Mouse (Mus musculus) hindbrain, embryonic 16.5 days (tissue): ENCODE data around the gene Rela. TPM values are rescaled to one million over a fixed set of nuclear protein-coding genes. Genes with fewer than 3 reads are reported as not detected.
A peak's percentile ranks its signal among the peaks of the same experiment; 100 is the strongest.

Experiments used
- ATAC-seq: fragments of 200-750 bp; cut with Nextera tagmentation; 2 replicates; pipeline ENCODE4 v1.8.0; 2017; ENCODE audit warnings: moderate TSS enrichment, moderate library complexity
- H3K27ac ChIP-seq: fragments of 300-500 bp; sonication (generic); 2 replicates; pipeline ENCODE4 v1.5.1; 2014; ENCODE audit warnings: low read depth, mild to moderate bottlenecking, control low read depth, low read length, moderate library complexity
- H3K27me3 ChIP-seq: fragments of 300-500 bp; sonication (generic); replicated peaks from 2 replicates; pipeline ENCODE4 v1.6.1; 2014; ENCODE audit warnings: low read length; ENCODE audit not compliant: control insufficient read depth, insufficient read depth
- H3K36me3 ChIP-seq: fragments of 300-500 bp; sonication (generic); 2 replicates; pipeline ENCODE4 v1.6.1; 2014; ENCODE audit warnings: mild to moderate bottlenecking, low read length, moderate library complexity, mixed read lengths; ENCODE audit not compliant: control insufficient read depth, insufficient read depth
- H3K4me1 ChIP-seq: fragments of 300-500 bp; sonication (generic); 2 replicates; pipeline ENCODE4 v1.6.1; 2014; ENCODE audit warnings: low read depth, low read length; ENCODE audit not compliant: control insufficient read depth, insufficient read depth
- H3K4me2 ChIP-seq: fragments of 300-500 bp; sonication (generic); 2 replicates; pipeline ENCODE4 v1.6.1; 2014; ENCODE audit warnings: mild to moderate bottlenecking, low read length, control low read depth, moderate library complexity
- H3K4me3 ChIP-seq: fragments of 300-500 bp; sonication (generic); 2 replicates; pipeline ENCODE4 v1.5.1; 2014; ENCODE audit warnings: mild to moderate bottlenecking, low read length, control low read depth, moderate library complexity
- H3K9ac ChIP-seq: fragments of 300-500 bp; sonication (generic); 2 replicates; pipeline ENCODE4 v1.6.1; 2014; ENCODE audit warnings: low read depth, mild to moderate bottlenecking, control low read depth, low read length, moderate library complexity
- H3K9me3 ChIP-seq: fragments of 300-500 bp; sonication (generic); 2 replicates; pipeline ENCODE4 v1.6.1; 2014; ENCODE audit warnings: mild to moderate bottlenecking, low read length, moderate library complexity; ENCODE audit not compliant: control insufficient read depth
- WGBS: fragments of 180-500 bp; shearing (Covaris S2); extraction: QIAGEN DNeasy Blood & Tissue Kit; methylation state at CpG from one replicate; pipeline ENCODE4 v1.1.7; 2014; 5-methylcytosine and 5-hydroxymethylcytosine counted together
- polyA plus RNA-seq: library from polyadenylated mRNA; unstranded; fragments of >200 nt; fragmentation: Nextera tagmentation; extraction: Ambion mirVana; gene quantifications from 2 replicates; pipeline ENCODE4 v1.2.1, GENCODE M21; 2015

Gene Rela
- polyA plus RNA-seq, 1 experiment from 2014 or later, result 35.7 TPM

DNA sequence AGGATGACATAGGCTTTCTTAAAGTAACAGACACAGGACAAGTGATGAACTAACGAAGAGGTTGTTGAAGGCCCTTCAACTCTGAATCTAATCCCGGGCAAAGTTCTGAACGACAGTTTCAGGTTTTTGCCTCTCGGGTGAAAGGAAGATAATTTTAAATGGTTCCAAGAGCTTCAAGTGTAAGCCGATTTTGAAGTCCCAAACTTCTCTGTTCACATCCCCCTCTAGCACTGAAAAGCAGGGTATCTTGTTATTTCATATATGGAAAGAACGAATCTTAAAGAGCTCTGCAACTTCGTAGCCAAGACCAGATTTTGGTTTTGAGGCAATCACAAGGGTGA lies 51.8 kb downstream of the Rela start:
- ATAC-seq, result no peak
- 2% methylated on average over 7 of the region's 7 CpGs for WGBS
- Histone ChIP-seq H3K4me1 (peaks cover 43% of the 10 kb centered on the region), H3K36me3 (peaks cover 19% of the 10 kb centered on the region), H3K4me2 (peak overlapping the region; percentile 100), H3K9me3 (no peaks in the 10 kb centered on the region), H3K4me3 (peak overlapping the region; percentile 97), H3K27ac (peak overlapping the region; percentile 87), H3K27me3 (no peaks in the 10 kb centered on the region), H3K9ac (peak overlapping the region; percentile 83)

- Histone ChIP-seq H3K36me3 (peaks cover 12% of the 10 kb centered on the region), H3K27ac (peak overlapping the region; percentile 87), H3K4me1 (peaks cover 43% of the 10 kb centered on the region), H3K27me3 (no peaks in the 10 kb centered on the region), H3K9me3 (no peaks in the 10 kb centered on the region), H3K4me2 (peak overlapping the region; percentile 100), H3K4me3 (peak overlapping the region; percentile 97), H3K9ac (peak overlapping the region; percentile 83)
- no peak for ATAC-seq
- WGBS, result 10% methylated on average over 42 of the region's 42 CpGs
Observed at GRCm38 (mm10) chr19:5689565-5690342, 52.5 kb downstream of the Rela start.

DNA sequence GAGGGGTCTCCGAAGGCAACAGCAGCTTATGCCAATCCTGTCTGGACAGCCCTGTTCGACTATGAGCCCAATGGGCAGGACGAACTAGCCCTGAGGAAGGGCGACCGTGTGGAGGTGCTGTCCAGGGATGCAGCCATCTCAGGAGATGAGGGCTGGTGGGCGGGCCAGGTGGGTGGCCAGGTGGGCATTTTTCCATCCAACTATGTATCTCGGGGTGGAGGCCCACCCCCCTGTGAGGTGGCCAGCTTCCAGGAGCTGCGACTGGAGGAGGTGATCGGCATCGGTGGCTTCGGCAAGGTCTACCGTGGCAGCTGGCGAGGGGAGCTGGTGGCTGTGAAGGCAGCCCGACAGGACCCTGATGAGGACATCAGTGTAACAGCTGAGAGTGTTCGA lies 53.1 kb downstream of the Rela start:
- Histone ChIP-seq H3K4me1 (peaks cover 43% of the 10 kb centered on the region), H3K4me3 (peak overlapping the region; percentile 97), H3K36me3 (peaks cover 8% of the 10 kb centered on the region), H3K27me3 (no peaks in the 10 kb centered on the region), H3K9me3 (no peaks in the 10 kb centered on the region), H3K9ac (peak overlapping the region; percentile 83), H3K4me2 (peak overlapping the region; percentile 100), H3K27ac (peak overlapping the region; percentile 87; the same call in 1 of the 2 replicates)
- no peak for ATAC-seq
- 69% methylated on average over 15 of the region's 15 CpGs for WGBS

- 89% methylated on average over 5 of the region's 5 CpGs for WGBS
- no peak overlapping the region for H3K27ac ChIP-seq
- H3K4me3 ChIP-seq, result peak overlapping the region; percentile 97; the same call in 1 of the 2 replicates
- H3K4me2 ChIP-seq, result peak overlapping the region; percentile 100
- H3K9ac ChIP-seq, result 0 out of 2 replicates have a peak overlapping the region, but pooled peaks have one; percentile 83
- H3K9me3 ChIP-seq, result no peaks in the 10 kb centered on the region
- H3K36me3 ChIP-seq, result peaks cover 4% of the 10 kb centered on the region; the same call in 1 of the 2 replicates
- H3K4me1 ChIP-seq, result peaks cover 45% of the 10 kb centered on the region
- H3K27me3 ChIP-seq, result no peaks in the 10 kb centered on the region
- no peak for ATAC-seq
Observed at GRCm38 (mm10) chr19:5691601-5692000, 54.3 kb downstream of the Rela start.

DNA sequence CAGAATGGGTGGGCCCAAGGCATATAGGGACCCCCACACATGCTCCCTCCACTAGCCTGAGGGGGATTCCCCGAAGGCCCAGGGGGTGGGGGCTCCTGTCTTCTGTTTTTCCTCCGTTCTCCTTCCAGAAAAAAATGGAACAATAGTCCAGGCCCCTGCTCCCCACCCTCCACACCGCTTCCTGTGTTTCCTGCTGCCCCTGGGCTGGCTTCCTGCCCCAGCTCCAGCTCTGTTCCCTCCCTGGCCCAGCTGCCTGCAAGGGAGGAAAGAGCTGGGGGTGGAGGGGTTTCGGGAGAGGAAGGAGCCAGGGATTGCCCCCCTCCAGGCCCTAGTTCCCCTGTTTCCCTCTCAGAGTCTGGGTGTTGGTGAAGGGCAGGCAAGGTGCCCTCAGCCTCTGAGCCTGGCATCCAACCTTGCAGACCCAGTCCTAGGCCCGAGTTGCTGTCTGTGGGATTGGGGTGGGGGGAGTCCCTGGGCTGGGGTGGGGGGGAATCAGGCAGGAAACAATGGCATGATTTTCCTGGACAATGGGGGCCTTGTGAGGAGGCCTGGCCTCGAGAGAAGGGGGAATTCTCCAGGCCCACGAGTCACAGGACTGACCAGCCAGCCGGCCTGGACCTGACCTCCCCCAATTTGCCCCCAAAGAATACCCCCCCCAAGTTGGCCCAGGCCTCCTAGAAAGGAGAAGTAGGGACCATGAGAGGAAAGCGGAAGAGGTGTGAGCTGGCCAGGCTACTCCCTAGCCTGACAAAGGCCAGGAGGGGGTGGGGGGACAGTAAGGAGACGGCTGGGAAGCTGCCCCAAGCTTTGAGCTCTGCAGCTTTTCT lies 55.0 kb downstream of the Rela start:
- Histone ChIP-seq H3K36me3 (peaks cover 6% of the 10 kb centered on the region; the same call in 1 of the 2 replicates), H3K4me3 (peak overlapping the region; percentile 97; the same call in 1 of the 2 replicates), H3K27ac (peak overlapping the region; percentile 35; the same call in 1 of the 2 replicates), H3K4me2 (peak overlapping the region; percentile 100), H3K27me3 (no peaks in the 10 kb centered on the region), H3K4me1 (peaks cover 42% of the 10 kb centered on the region), H3K9ac (peak overlapping the region; percentile 45), H3K9me3 (no peaks in the 10 kb centered on the region)
- WGBS, result 59% methylated on average over 10 of the region's 10 CpGs
- ATAC-seq, result no peak

DNA sequence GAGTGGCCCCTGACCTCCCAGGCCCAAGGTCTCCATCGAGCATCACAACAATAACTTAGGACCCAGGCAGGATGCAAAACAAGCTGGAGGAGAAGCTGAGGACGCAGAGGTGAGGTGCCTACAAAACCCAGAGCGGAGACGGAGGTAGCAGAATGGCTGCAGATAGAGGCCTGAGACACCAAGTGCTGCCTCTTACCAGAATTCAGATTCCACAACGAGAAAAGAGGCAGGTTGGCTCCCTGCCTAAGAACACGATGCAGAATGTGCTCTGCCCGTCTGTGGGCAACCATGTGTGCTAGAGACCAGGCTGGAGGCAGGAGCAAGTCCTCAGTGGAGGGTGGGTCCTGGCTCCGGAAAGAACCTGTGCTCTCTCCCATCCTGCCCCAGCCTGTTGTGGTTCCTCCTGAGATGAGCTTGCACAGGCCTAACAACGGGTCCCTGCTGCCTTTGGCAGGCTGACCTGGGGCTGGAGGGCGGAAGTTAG lies 55.7 kb downstream of the Rela start:
- 79% methylated on average over 10 of the region's 10 CpGs for WGBS

GRCm38 (mm10) chr19:5693801-5694200 lies 56.5 kb downstream of the Rela start:
- Histone ChIP-seq H3K36me3 (peaks cover 18% of the 10 kb centered on the region), H3K9me3 (no peaks in the 10 kb centered on the region), H3K4me1 (peaks cover 35% of the 10 kb centered on the region), H3K9ac (no peak overlapping the region), H3K27ac (no peak overlapping the region), H3K27me3 (no peaks in the 10 kb centered on the region), H3K4me2 (no peak overlapping the region), H3K4me3 (no peak overlapping the region)
- WGBS, result 88% methylated on average over 6 of the region's 6 CpGs
- no peak for ATAC-seq

More for the DNA sequence above, 55.7 kb downstream of the Rela start:
- peak overlapping the region; percentile 42 for H3K4me2 ChIP-seq
- H3K4me1 ChIP-seq, result peaks cover 36% of the 10 kb centered on the region
- H3K4me3 ChIP-seq, result peak overlapping the region; percentile 6; the same call in 1 of the 2 replicates
- H3K27ac ChIP-seq, result no peak overlapping the region
- H3K9ac ChIP-seq, result peak overlapping the region; percentile 45
- H3K36me3 ChIP-seq, result peaks cover 12% of the 10 kb centered on the region; the same call in 1 of the 2 replicates
- no peak for ATAC-seq
- H3K9me3 ChIP-seq, result no peaks in the 10 kb centered on the region
- no peaks in the 10 kb centered on the region for H3K27me3 ChIP-seq

GRCm38 (mm10) chr19:5695849-5696462 lies 58.7 kb downstream of the Rela start:
- Histone ChIP-seq H3K4me1 (peaks cover 22% of the 10 kb centered on the region), H3K9me3 (no peaks in the 10 kb centered on the region), H3K27ac (no peak overlapping the region), H3K36me3 (peaks cover 29% of the 10 kb centered on the region), H3K4me2 (peak overlapping the region; percentile 53), H3K9ac (peak overlapping the region; percentile 46; the same call in 1 of the 2 replicates), H3K27me3 (no peaks in the 10 kb centered on the region), H3K4me3 (peak overlapping the region; percentile 33)
- peak; percentile 69; the same call in 1 of the 2 replicates for ATAC-seq
- 9% methylated on average over 41 of the region's 41 CpGs for WGBS
